Mouse (Mus musculus): ENCODE data around the gene Pus1.

- TF ChIP-seq POLR2A (IDR thresholded peaks at IDR 0.05; ENCODE audit: low read depth, low read length) (no peak), CTCF (IDR thresholded peaks at IDR 0.05; ENCODE audit: extremely low read depth, insufficient read length, insufficient replicate concordance, low read depth, low read length) (no peak)
Measured at GRCm38 (mm10) chr5:110794363-110794762, 13.9 kb upstream of the Pus1 start.

Data from small intestine, adult 2 months (tissue).